Mouse (Mus musculus): ENCODE measurements around the gene Midn.

GRCm38 (mm10) chr10:80136952-80137625, 11.0 kb upstream of the Midn start:
- TF ChIP-seq TAL1 (IDR thresholded peaks at IDR 0.05; ENCODE audit: low read length) (no peak), GATA1 (IDR thresholded peaks at IDR 0.05; ENCODE audit: low read length) (no peak)
